Mouse (Mus musculus) forebrain, embryonic 11.5 days (tissue): ENCODE measurements around the gene Hagh. TPM values are rescaled to one million over a fixed set of nuclear protein-coding genes. Genes with fewer than 3 reads are reported as not detected.

Experiments
- ATAC-seq: fragments of 200-750 bp; cut with Nextera tagmentation; replicated peaks from 2 replicates; pipeline ENCODE4 v1.8.0; 2017; ENCODE audit warnings: moderate TSS enrichment; ENCODE audit not compliant: low FRiP score
- DNase-seq: peaks from one replicate; pipeline ENCODE4 v3.0.0-alpha.2; 2017; ENCODE audit warnings: low spot score
- H3K27ac ChIP-seq: fragments of 300-500 bp; sonication (generic); 2 replicates; pipeline ENCODE4 v1.5.1; 2014; ENCODE audit warnings: low read depth, low read length
- H3K27me3 ChIP-seq: fragments of 300-500 bp; sonication (generic); 2 replicates; pipeline ENCODE4 v1.6.1; 2014; ENCODE audit warnings: mild to moderate bottlenecking, low read length, mixed read lengths; ENCODE audit not compliant: control insufficient read depth, insufficient read depth
- H3K36me3 ChIP-seq: fragments of 300-500 bp; sonication (generic); 2 replicates; pipeline ENCODE4 v1.6.1; 2014; ENCODE audit warnings: mild to moderate bottlenecking, low read length, moderate library complexity, mixed read lengths; ENCODE audit not compliant: control insufficient read depth, insufficient read depth
- H3K4me1 ChIP-seq: fragments of 300-500 bp; sonication (generic); replicated peaks from 2 replicates; pipeline ENCODE4 v1.6.1; 2014; ENCODE audit warnings: low read length, mixed read lengths; ENCODE audit not compliant: control insufficient read depth, insufficient read depth
- H3K4me2 ChIP-seq: fragments of 300-500 bp; sonication (generic); 2 replicates; pipeline ENCODE4 v1.6.1; 2014; ENCODE audit warnings: low read depth, mild to moderate bottlenecking, low read length, moderate library complexity, mixed read lengths; ENCODE audit not compliant: severe bottlenecking
- H3K4me3 ChIP-seq: fragments of 300-500 bp; sonication (generic); 2 replicates; pipeline ENCODE4 v1.5.1; 2014; ENCODE audit warnings: low read depth, low read length
- H3K9ac ChIP-seq: fragments of 300-500 bp; sonication (generic); 2 replicates; pipeline ENCODE4 v1.6.1; 2014; ENCODE audit warnings: low read length
- H3K9me3 ChIP-seq: fragments of 300-500 bp; sonication (generic); 2 replicates; pipeline ENCODE4 v1.6.1; 2016; ENCODE audit warnings: low read length, mixed read lengths; ENCODE audit not compliant: control insufficient read depth
- WGBS: fragments of 180-500 bp; shearing (Covaris S2); extraction: QIAGEN DNeasy Blood & Tissue Kit; methylation state at CpG from one replicate; pipeline ENCODE4 v1.1.7; 2014; 5-methylcytosine and 5-hydroxymethylcytosine counted together
- polyA plus RNA-seq: library from polyadenylated mRNA; unstranded; fragments of >200 nt; fragmentation: Nextera tagmentation; extraction: Ambion mirVana; gene quantifications from 2 replicates; pipeline ENCODE4 v1.2.1, GENCODE M21; 2014

Hagh gene
- polyA plus RNA-seq, 1 experiment from 2014 or later, result 25.4 TPM

GRCm38 (mm10) chr17:24892785-24893184, 52.8 kb downstream of the Hagh start:
- Histone ChIP-seq H3K4me3 (no peak overlapping the region), H3K4me1 (peaks cover 20% of the 10 kb centered on the region), H3K4me2 (no peak overlapping the region), H3K9ac (no peak overlapping the region), H3K9me3 (no peaks in the 10 kb centered on the region), H3K36me3 (peaks cover 18% of the 10 kb centered on the region; the same call in 1 of the 2 replicates), H3K27ac (no peak overlapping the region), H3K27me3 (no peaks in the 10 kb centered on the region)
- DNase-seq (peak; percentile 44), ATAC-seq (no peak)
- WGBS, result 89% methylated on average over 12 of the region's 12 CpGs

GRCm38 (mm10) chr17:24893276-24893675, 53.3 kb downstream of the Hagh start:
- no peak for ATAC-seq
- Histone ChIP-seq H3K4me1 (peaks cover 20% of the 10 kb centered on the region), H3K27ac (no peak overlapping the region), H3K4me2 (no peak overlapping the region), H3K4me3 (no peak overlapping the region), H3K27me3 (no peaks in the 10 kb centered on the region), H3K9me3 (no peaks in the 10 kb centered on the region), H3K9ac (no peak overlapping the region), H3K36me3 (peaks cover 18% of the 10 kb centered on the region; the same call in 1 of the 2 replicates)
- 91% methylated on average over 2 of the region's 2 CpGs for WGBS
- peak; percentile 45 for DNase-seq

GRCm38 (mm10) chr17:24894061-24894994, 54.4 kb downstream of the Hagh start:
- Histone ChIP-seq H3K4me1 (peaks cover 20% of the 10 kb centered on the region), H3K4me2 (peak overlapping the region; percentile 98), H3K9ac (peak overlapping the region; percentile 88), H3K9me3 (no peaks in the 10 kb centered on the region), H3K27ac (peak overlapping the region; percentile 72; the same call in 1 of the 2 replicates), H3K36me3 (peaks cover 18% of the 10 kb centered on the region), H3K4me3 (peak overlapping the region; percentile 86), H3K27me3 (no peaks in the 10 kb centered on the region)
- WGBS, result 11% methylated on average over 31 of the region's 31 CpGs
- DNase-seq (peak; percentile 59), ATAC-seq (0 out of 2 replicates have a peak, but pooled peaks have one; percentile 4)

- H3K4me2 ChIP-seq, result peak within 1 kb of the TSS; percentile 98
- under 1% methylated on average over 62 of the region's 62 CpGs for WGBS
- peak within 1 kb of the TSS; percentile 86 for H3K4me3 ChIP-seq
- peak within 1 kb of the TSS; percentile 88 for H3K9ac ChIP-seq
- no peaks in the 10 kb centered on the region for H3K9me3 ChIP-seq
- ATAC-seq, result peak; percentile 44
- H3K36me3 ChIP-seq, result peaks cover 18% of the 10 kb centered on the region
- peak within 1 kb of the TSS; percentile 72 for H3K27ac ChIP-seq
- peak; percentile 90 for DNase-seq
- no peaks in the 10 kb centered on the region for H3K27me3 ChIP-seq
- peaks cover 20% of the 10 kb centered on the region for H3K4me1 ChIP-seq
Measured at GRCm38 (mm10) chr17:24894995-24895547, 55.1 kb downstream of the Hagh start, which contains the start of the genes Eme2 and Mrps34. Gene Eme2, minus strand, starts transcription at chr17:24895087. Gene Mrps34, plus strand, starts transcription at chr17:24895116.

GRCm38 (mm10) chr17:24895571-24896240, 55.8 kb downstream of the Hagh start:
- Histone ChIP-seq H3K27me3 (no peaks in the 10 kb centered on the region), H3K9ac (peak overlapping the region; percentile 88), H3K36me3 (peaks cover 15% of the 10 kb centered on the region), H3K27ac (0 out of 2 replicates have a peak overlapping the region, but pooled peaks have one; percentile 72), H3K9me3 (no peaks in the 10 kb centered on the region), H3K4me2 (peak overlapping the region; percentile 98), H3K4me3 (peak overlapping the region; percentile 86), H3K4me1 (peaks cover 20% of the 10 kb centered on the region)
- 14% methylated on average over 23 of the region's 23 CpGs for WGBS
- DNase-seq (no peak), ATAC-seq (no peak)

- DNase-seq, result peak; percentile 87
- Histone ChIP-seq H3K27ac (peak within 1 kb of the TSS; percentile 72; the same call in 1 of the 2 replicates), H3K27me3 (no peaks in the 10 kb centered on the region), H3K4me3 (peak within 1 kb of the TSS; percentile 86), H3K4me1 (peaks cover 20% of the 10 kb centered on the region), H3K9ac (peak within 1 kb of the TSS; percentile 88), H3K9me3 (no peaks in the 10 kb centered on the region), H3K4me2 (peak within 1 kb of the TSS; percentile 98), H3K36me3 (peaks cover 13% of the 10 kb centered on the region)
- under 1% methylated on average over 50 of the region's 50 CpGs for WGBS
- peak; percentile 82 for ATAC-seq
Measured at GRCm38 (mm10) chr17:24896241-24896992, 56.5 kb downstream of the Hagh start, which contains the start of gene Nme3. Gene Nme3, plus strand, starts transcription at chr17:24896500.

- 36% methylated on average over 11 of the region's 11 CpGs for WGBS
- Histone ChIP-seq H3K4me1 (peaks cover 20% of the 10 kb centered on the region), H3K4me2 (peak overlapping the region; percentile 98), H3K9ac (peak overlapping the region; percentile 88), H3K36me3 (peaks cover 17% of the 10 kb centered on the region), H3K27ac (no peak overlapping the region), H3K27me3 (no peaks in the 10 kb centered on the region), H3K4me3 (peak overlapping the region; percentile 86), H3K9me3 (no peaks in the 10 kb centered on the region)
- no peak for ATAC-seq
- DNase-seq, result no peak
Measured at GRCm38 (mm10) chr17:24896993-24897269, 57.0 kb downstream of the Hagh start.

- no peak for ATAC-seq
- Histone ChIP-seq H3K4me1 (peaks cover 20% of the 10 kb centered on the region), H3K4me3 (peak overlapping the region; percentile 86), H3K27ac (no peak overlapping the region), H3K27me3 (no peaks in the 10 kb centered on the region), H3K9ac (peak overlapping the region; percentile 88; the same call in 1 of the 2 replicates), H3K9me3 (no peaks in the 10 kb centered on the region), H3K36me3 (peaks cover 14% of the 10 kb centered on the region), H3K4me2 (0 out of 2 replicates have a peak overlapping the region, but pooled peaks have one; percentile 98)
- DNase-seq, result no peak
- WGBS, result 87% methylated on average over 4 of the region's 4 CpGs
Measured at GRCm38 (mm10) chr17:24897600-24897999, 57.7 kb downstream of the Hagh start.
